Mouse (Mus musculus) left cerebral cortex, adult 9 months (tissue): ENCODE data around the gene Sh2d4b.

Source experiments
- DNase-seq, 2 experiments: peaks; one replicate each; pipeline ENCODE4 v3.0.0; 2022; ENCODE audit warnings: low spot score in 2 of 2

Sh2d4b gene

GRCm38 (mm10) chr14:40906770-40907169 lies 13.7 kb upstream of the Sh2d4b start:
- DNase-seq = no peak

GRCm38 (mm10) chr14:40905813-40906212 lies 12.7 kb upstream of the Sh2d4b start:
- no peak for DNase-seq

GRCm38 (mm10) chr14:40902307-40903055 lies 9.4 kb upstream of the Sh2d4b start:
- DNase-seq = no peak

GRCm38 (mm10) chr14:40900267-40900666 lies 7.2 kb upstream of the Sh2d4b start:
- no peak for DNase-seq

- no peak for DNase-seq
These were observed 4.8 kb upstream of the Sh2d4b start for GRCm38 (mm10) chr14:40897916-40898315.

GRCm38 (mm10) chr14:40895681-40896080 lies 2.6 kb upstream of the Sh2d4b start:
- DNase-seq = no peak

- peak in 1 of 2 experiments; percentile 86 for DNase-seq
These were observed 1.6 kb upstream of the Sh2d4b start for GRCm38 (mm10) chr14:40894576-40895247.

GRCm38 (mm10) chr14:40893884-40894283 lies 818 bp upstream of the Sh2d4b start:
- no peak for DNase-seq

- DNase-seq = no peak
These were observed 690 bp downstream of the Sh2d4b start for GRCm38 (mm10) chr14:40892326-40892825.

GRCm38 (mm10) chr14:40891506-40891905 lies 1.6 kb downstream of the Sh2d4b start:
- DNase-seq = no peak

- no peak for DNase-seq
These were observed 3.4 kb downstream of the Sh2d4b start for GRCm38 (mm10) chr14:40889704-40890103.

GRCm38 (mm10) chr14:40889181-40889580 lies 3.9 kb downstream of the Sh2d4b start:
- no peak for DNase-seq

- DNase-seq = no peak
These were observed 6.5 kb downstream of the Sh2d4b start for GRCm38 (mm10) chr14:40886428-40887202.

- DNase-seq = no peak
These were observed 7.3 kb downstream of the Sh2d4b start for GRCm38 (mm10) chr14:40885752-40886151.

- DNase-seq = peak in 1 of 2 experiments; percentile 61
These were observed 7.8 kb downstream of the Sh2d4b start for GRCm38 (mm10) chr14:40885225-40885624.

GRCm38 (mm10) chr14:40874565-40874964 lies 18.5 kb downstream of the Sh2d4b start:
- DNase-seq = no peak

GRCm38 (mm10) chr14:40873961-40874360 lies 19.1 kb downstream of the Sh2d4b start:
- DNase-seq = no peak

- no peak for DNase-seq
These were observed 22.5 kb downstream of the Sh2d4b start for GRCm38 (mm10) chr14:40870598-40870997.

- DNase-seq = no peak
These were observed 28.1 kb downstream of the Sh2d4b start for GRCm38 (mm10) chr14:40864811-40865514.

GRCm38 (mm10) chr14:40863659-40864058 lies 29.4 kb downstream of the Sh2d4b start:
- no peak for DNase-seq

GRCm38 (mm10) chr14:40863022-40863421 lies 30.0 kb downstream of the Sh2d4b start:
- no peak for DNase-seq

GRCm38 (mm10) chr14:40852978-40853377 lies 40.1 kb downstream of the Sh2d4b start:
- no peak for DNase-seq
